ENCODE assay signal across 10 mouse cellular contexts in genomic region chr2:70901479-70901878, GRCm38 (mm10).
DNase-seq lines count a peak whose midpoint lies in the region; ATAC-seq lines count a peak whose summit lies in the region.
"Had no signal": no experiment of that assay in that cellular context is flagged by ENCODE, and none has a peak within 500 bp of the region (broad histone marks: within the 10 kb centered on the region; RNA-seq: fewer than 3 reads in every experiment).

No protein-coding gene starts in this region.

- H3K36me3 ChIP-seq in kidney, embryonic 16.5 days (ENCODE audit: insufficient read depth, low read length) = no peaks in the 10 kb centered on the region
- H3K36me3 ChIP-seq in embryonic facial prominence, embryonic 15.5 days = no peaks in the 10 kb centered on the region
- no peaks in the 10 kb centered on the region for H3K36me3 ChIP-seq in heart, embryonic 15.5 days
- H3K36me3 ChIP-seq: G1E had no signal

- no peak overlapping the region for H3K4me3 ChIP-seq in kidney, embryonic 16.5 days (ENCODE audit: low read length)
- H3K4me3 ChIP-seq in embryonic facial prominence, embryonic 15.5 days (replicated peaks) = no peak overlapping the region
- H3K4me3 ChIP-seq in heart, embryonic 15.5 days = peak overlapping the region; percentile 28
- H3K4me3 ChIP-seq: left cerebral cortex, adult 2 months had no signal

- WGBS in kidney, embryonic 16.5 days = 53% methylated on average over 14 of the region's 14 CpGs
- WGBS in embryonic facial prominence, embryonic 15.5 days = 75% methylated on average over 14 of the region's 14 CpGs
- WGBS in heart, embryonic 15.5 days = 20% methylated on average over 14 of the region's 14 CpGs

- H3K9ac ChIP-seq in kidney, embryonic 16.5 days (replicated peaks; ENCODE audit: low read length) = no peak overlapping the region
- H3K9ac ChIP-seq in embryonic facial prominence, embryonic 15.5 days = no peak overlapping the region
- H3K9ac ChIP-seq in heart, embryonic 15.5 days = peak overlapping the region; percentile 18; the same call in 1 of the 2 replicates

- H3K27me3 ChIP-seq in kidney, embryonic 16.5 days (ENCODE audit: insufficient read depth, low read length) = no peaks in the 10 kb centered on the region
- no peaks in the 10 kb centered on the region for H3K27me3 ChIP-seq in embryonic facial prominence, embryonic 15.5 days
- H3K27me3 ChIP-seq in heart, embryonic 15.5 days = no peaks in the 10 kb centered on the region

- peak overlapping the region; percentile 12; the same call in 1 of the 2 replicates for H3K4me2 ChIP-seq in kidney, embryonic 16.5 days (replicated peaks; ENCODE audit: low read depth, low read length)
- H3K4me2 ChIP-seq in embryonic facial prominence, embryonic 15.5 days (replicated peaks) = 0 out of 2 replicates have a peak overlapping the region, but pooled peaks have one; percentile 4
- peak overlapping the region; percentile 56 for H3K4me2 ChIP-seq in heart, embryonic 15.5 days

- no peak for DNase-seq in kidney, postnatal 14 days
- peak; percentile 28 for DNase-seq in lung, postnatal 36 days
- DNase-seq in natural killer cell, adult 2 months (ENCODE audit: low spot score in 2 of 2) = no peak
- DNase-seq in gastrocnemius, postnatal 36 days = no peak
- no peak for DNase-seq in T-cell, adult 2 months (ENCODE audit: low spot score)

- intact Hi-C loops in gastrocnemius, postnatal 36 days (cut with DNase I) = no loop called here

- H3K4me1 ChIP-seq in kidney, embryonic 16.5 days (ENCODE audit: insufficient read depth, low read length) = no peaks in the 10 kb centered on the region; the same call in 1 of the 2 replicates
- H3K4me1 ChIP-seq in embryonic facial prominence, embryonic 15.5 days = 0 out of 2 replicates have a peak, but pooled peaks cover 3% of the 10 kb centered on the region
- peaks cover 13% of the 10 kb centered on the region; the same call in 1 of the 2 replicates for H3K4me1 ChIP-seq in heart, embryonic 15.5 days (replicated peaks)

- ATAC-seq in kidney, embryonic 16.5 days (ENCODE audit: low FRiP score, low TSS enrichment) = no peak
- no peak for ATAC-seq in embryonic facial prominence, embryonic 15.5 days (ENCODE audit: insufficient number of reproducible peaks, low FRiP score, low TSS enrichment, low read depth)
- ATAC-seq in heart, embryonic 15.5 days (replicated peaks; ENCODE audit: insufficient number of reproducible peaks, insufficient read depth, low FRiP score, low read depth) = peak; percentile 73

- H3K27ac ChIP-seq in kidney, embryonic 16.5 days (ENCODE audit: low read length) = no peak overlapping the region
- H3K27ac ChIP-seq in embryonic facial prominence, embryonic 15.5 days (replicated peaks) = no peak overlapping the region
- peak overlapping the region; percentile 74 for H3K27ac ChIP-seq in heart, embryonic 15.5 days
- H3K27ac ChIP-seq: left cerebral cortex, adult 2 months had no signal

- H3K9me3 ChIP-seq in kidney, embryonic 16.5 days (ENCODE audit: low read length) = no peaks in the 10 kb centered on the region
- H3K9me3 ChIP-seq in embryonic facial prominence, embryonic 15.5 days (replicated peaks) = no peaks in the 10 kb centered on the region
- H3K9me3 ChIP-seq in heart, embryonic 15.5 days (replicated peaks) = no peaks in the 10 kb centered on the region
- H3K9me3 ChIP-seq: G1E had no signal

Comparison
In these comparisons a context has a peak if more than half of its experiments do, and no peak if none do; other contexts are left out.
1. H3K4me2 ChIP-seq: peak in every context shown above with its lines; median percentile 56 in heart, embryonic 15.5 days; 12 in kidney, embryonic 16.5 days; 4 in embryonic facial prominence, embryonic 15.5 days.